Mouse (Mus musculus): ENCODE measurements around the gene Lbh.

The Lbh gene

GRCm38 (mm10) chr17:72982156-72982555 lies 64.1 kb downstream of the Lbh start:
- DNase-seq = no peak

DNA sequence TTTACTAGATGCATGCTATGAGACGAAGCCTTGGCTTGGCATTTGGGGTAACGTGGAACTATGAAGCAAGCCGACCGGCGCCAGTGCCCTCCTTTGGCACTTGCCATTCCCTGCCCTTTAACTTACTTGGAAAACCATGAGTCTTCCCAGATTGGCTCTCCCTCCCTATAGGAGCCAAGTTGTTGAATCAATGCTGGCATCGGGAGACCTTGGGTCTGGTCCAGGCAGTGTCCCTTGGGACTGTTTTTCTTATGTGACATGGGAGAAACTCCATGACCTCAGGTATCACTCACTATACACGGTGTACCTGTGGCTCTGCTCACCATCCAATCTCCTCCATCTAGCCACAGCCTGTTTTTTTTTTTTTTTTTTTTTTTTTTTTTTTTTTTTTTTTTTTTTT lies 65.4 kb downstream of the Lbh start:
- DNase-seq = no peak

GRCm38 (mm10) chr17:72989025-72989424 lies 70.9 kb downstream of the Lbh start:
- no peak for DNase-seq
